Mouse (Mus musculus): ENCODE measurements around the gene Rhoc.

DNA sequence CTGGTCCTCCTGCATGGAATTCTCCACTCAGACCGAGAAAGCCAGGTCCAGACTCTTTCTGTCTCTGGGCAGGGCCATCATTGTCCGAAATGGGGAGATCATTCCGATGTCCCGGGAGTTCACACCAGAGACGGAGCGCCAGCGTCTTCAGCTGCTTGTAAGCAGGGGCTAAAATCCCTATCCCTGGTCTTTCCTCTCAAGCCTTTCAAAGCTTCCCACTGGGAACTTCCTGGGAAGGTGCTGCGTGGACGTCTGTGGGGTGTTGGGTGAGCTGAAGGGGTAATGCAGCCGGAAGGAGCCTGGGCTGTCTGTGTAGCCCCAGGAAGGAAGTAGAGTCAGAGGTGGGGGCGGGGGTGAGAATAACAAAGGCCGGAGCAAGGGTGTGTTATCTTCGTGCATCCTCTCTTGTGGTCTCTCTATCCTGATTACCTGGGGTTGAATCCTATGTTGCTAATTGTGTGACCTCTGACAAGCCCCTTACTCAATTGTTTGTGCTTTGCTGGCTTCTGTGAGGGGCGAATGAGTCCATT, 4.1 kb upstream of the Rhoc start:
- TF ChIP-seq CTCF (IDR thresholded peaks at IDR 0.05; ENCODE audit: control insufficient read depth, insufficient read depth, low read length): no peak
- TF ChIP-seq POLR2A (IDR thresholded peaks at IDR 0.05; ENCODE audit: borderline replicate concordance, control insufficient read depth, low read depth, low read length): no peak

Data from bone marrow, adult 2 months (tissue).